Comparison of ENCODE assay signal across 29 mouse cellular contexts in genomic region chr5:91436563-91436962, GRCm38 (mm10). TPM values are rescaled to one million over a fixed set of nuclear protein-coding genes. Genes with fewer than 3 reads are reported as not detected.
DNase-seq lines count a peak whose midpoint lies in the region; ATAC-seq and TF ChIP-seq lines count a peak whose summit lies in the region.
"Had no signal": no experiment of that assay in that cellular context is flagged by ENCODE, and none has a peak within 500 bp of the region (broad histone marks: within the 10 kb centered on the region; RNA-seq: fewer than 3 reads in every experiment).

No protein-coding gene starts in this region.

- no peak overlapping the region for H3K9ac ChIP-seq in heart, embryonic 13.5 days
- H3K9ac ChIP-seq in limb, embryonic 14.5 days (ENCODE audit: low read depth, low read length, severe bottlenecking) = no peak overlapping the region
- H3K9ac ChIP-seq: forebrain, embryonic 15.5 days; intestine, embryonic 15.5 days; limb, embryonic 13.5 days; liver, embryonic 13.5 days; midbrain, embryonic 12.5 days had no signal

- peaks cover 12% of the 10 kb centered on the region; the same call in 1 of the 2 replicates for H3K4me1 ChIP-seq in heart, embryonic 13.5 days
- no peaks in the 10 kb centered on the region for H3K4me1 ChIP-seq in limb, embryonic 14.5 days (ENCODE audit: control insufficient read depth, insufficient read depth, low read length)
- no peaks in the 10 kb centered on the region for H3K4me1 ChIP-seq in limb, embryonic 10.5 days
- H3K4me1 ChIP-seq: forebrain, embryonic 15.5 days; hindbrain, embryonic 10.5 days; intestine, embryonic 15.5 days; limb, embryonic 13.5 days; liver, embryonic 13.5 days; midbrain, embryonic 12.5 days had no signal

- H3K36me3 ChIP-seq in heart, embryonic 13.5 days = no peaks in the 10 kb centered on the region
- no peaks in the 10 kb centered on the region for H3K36me3 ChIP-seq in limb, embryonic 14.5 days (ENCODE audit: control insufficient read depth, insufficient read depth, low read length)
- H3K36me3 ChIP-seq in limb, embryonic 10.5 days = no peaks in the 10 kb centered on the region
- H3K36me3 ChIP-seq: forebrain, embryonic 15.5 days; hindbrain, embryonic 10.5 days; intestine, embryonic 15.5 days; limb, embryonic 13.5 days; liver, embryonic 13.5 days; midbrain, embryonic 12.5 days had no signal

- WGBS in heart, embryonic 13.5 days = 44% methylated on average over 6 of the region's 6 CpGs
- 67% methylated on average over 6 of the region's 6 CpGs for WGBS in limb, embryonic 14.5 days
- 84% methylated on average over 6 of the region's 6 CpGs for WGBS in limb, embryonic 10.5 days

- H3K27me3 ChIP-seq in heart, embryonic 13.5 days (replicated peaks) = no peaks in the 10 kb centered on the region
- H3K27me3 ChIP-seq in limb, embryonic 14.5 days (ENCODE audit: control insufficient read depth, insufficient read depth, low read length) = no peaks in the 10 kb centered on the region
- H3K27me3 ChIP-seq in limb, embryonic 10.5 days (ENCODE audit: low read depth, poor library complexity, severe bottlenecking) = no peaks in the 10 kb centered on the region
- H3K27me3 ChIP-seq: forebrain, embryonic 15.5 days; intestine, embryonic 15.5 days; limb, embryonic 13.5 days; liver, embryonic 13.5 days; midbrain, embryonic 12.5 days; Patski had no signal

- peak overlapping the region; percentile 42 for H3K4me2 ChIP-seq in heart, embryonic 13.5 days
- no peak overlapping the region for H3K4me2 ChIP-seq in limb, embryonic 14.5 days (replicated peaks; ENCODE audit: low read depth, low read length, severe bottlenecking)
- H3K4me2 ChIP-seq: forebrain, embryonic 15.5 days; intestine, embryonic 15.5 days; limb, embryonic 13.5 days; liver, embryonic 13.5 days; midbrain, embryonic 12.5 days had no signal

- no peak for TF ChIP-seq POLR2A in limb, embryonic 14.5 days (IDR thresholded peaks at IDR 0.05; ENCODE audit: borderline replicate concordance, extremely low read depth, insufficient read depth, insufficient read length)

- H3K27ac ChIP-seq in heart, embryonic 13.5 days (replicated peaks) = no peak overlapping the region
- H3K27ac ChIP-seq in limb, embryonic 14.5 days (replicated peaks; ENCODE audit: low read depth, low read length) = no peak overlapping the region
- no peak overlapping the region for H3K27ac ChIP-seq in limb, embryonic 10.5 days
- H3K27ac ChIP-seq: forebrain, embryonic 15.5 days; gastrocnemius, adult 2 months; hindbrain, embryonic 10.5 days; intestine, embryonic 15.5 days; layer of hippocampus, adult 2 months; limb, embryonic 13.5 days; liver, embryonic 13.5 days; midbrain, embryonic 12.5 days; stomach, postnatal 0 days had no signal

- H3K9me3 ChIP-seq in heart, embryonic 13.5 days = no peaks in the 10 kb centered on the region
- H3K9me3 ChIP-seq in limb, embryonic 14.5 days (ENCODE audit: control insufficient read depth, low read length) = no peaks in the 10 kb centered on the region
- H3K9me3 ChIP-seq in limb, embryonic 10.5 days (replicated peaks) = no peaks in the 10 kb centered on the region
- H3K9me3 ChIP-seq: forebrain, embryonic 15.5 days; hindbrain, embryonic 10.5 days; intestine, embryonic 15.5 days; limb, embryonic 13.5 days; liver, embryonic 13.5 days; midbrain, embryonic 12.5 days had no signal

- no peak for DNase-seq in heart, postnatal 4 days
- DNase-seq in limb, embryonic 14.5 days (ENCODE audit: low spot score) = peak; percentile 13
- no peak for DNase-seq in limb, embryonic 10.5 days (ENCODE audit: low spot score)
- DNase-seq in NIH3T3 (ENCODE audit: low read depth) = peak; percentile 3
- DNase-seq in adrenal gland, postnatal 4 days (ENCODE audit: low spot score in 2 of 2) = no peak
- DNase-seq in layer of hippocampus, adult 8-10 months (ENCODE audit: low spot score in 2 of 2) = no peak
- DNase-seq: adrenal gland, adult 8-10 months; cerebellum, adult 9-10 months; gastrocnemius, adult 2 months; kidney, adult 8-10 months; kidney, postnatal 10 days; layer of hippocampus, postnatal 36 days; liver, embryonic 13.5 days; lung, adult 2 months; lung, postnatal 14 days; thymus, adult 2 months; thymus, postnatal 4 days had no signal

- no peak for ATAC-seq in heart, embryonic 13.5 days (ENCODE audit: extremely low read depth, insufficient number of reproducible peaks, low FRiP score, low TSS enrichment)
- no peak for ATAC-seq in limb, embryonic 14.5 days (ENCODE audit: low FRiP score, low read depth)
- ATAC-seq: activated CD4-positive, CD25-positive, alpha-beta regulatory T cell, adult 4 months; forebrain, embryonic 15.5 days; hindbrain, embryonic 16.5 days; intestine, embryonic 15.5 days; Patski had no signal

- no peak overlapping the region for H3K4me3 ChIP-seq in heart, embryonic 13.5 days
- no peak overlapping the region for H3K4me3 ChIP-seq in limb, embryonic 14.5 days (replicated peaks; ENCODE audit: low read length)
- no peak overlapping the region for H3K4me3 ChIP-seq in limb, embryonic 10.5 days
- H3K4me3 ChIP-seq: forebrain, embryonic 15.5 days; gastrocnemius, adult 2 months; hindbrain, embryonic 10.5 days; intestine, embryonic 15.5 days; layer of hippocampus, adult 2 months; limb, embryonic 13.5 days; liver, embryonic 13.5 days; midbrain, embryonic 12.5 days had no signal

RNA-seq across cellular contexts. Expression of gene Btc, which starts 33.8 kb away (rescaled TPM):
- 1.9 and 2.7 TPM in 2 replicates for polyA plus RNA-seq in heart, embryonic 13.5 days (2015; fragmentation: Nextera tagmentation; extraction: Ambion mirVana)
- total RNA-seq in heart, postnatal 4 days (2021) = 1 to 10 TPM; 3.0 to 3.1 TPM
- 2.5 and 3.0 TPM in 2 replicates for polyA plus RNA-seq in limb, embryonic 14.5 days (2012; rRNA removed)
- polyA plus RNA-seq in limb, embryonic 14.5 days (2014; fragmentation: Nextera tagmentation; extraction: Ambion mirVana) = 4.9 and 5.5 TPM in 2 replicates
- 0.05 TPM in 2 replicates for polyA plus RNA-seq in limb, embryonic 10.5 days (2016; fragmentation: Nextera tagmentation; extraction: Ambion mirVana)
- total RNA-seq in adrenal gland, postnatal 4 days (2021) = 1 to 10 TPM; 4.0 to 5.9 TPM
- total RNA-seq in layer of hippocampus, adult 8-10 months (2022) = under 1 TPM; 0.40 to 0.98 (median 0.58) TPM
- total RNA-seq: monocyte, adult 5-6 weeks had no signal
- polyA plus RNA-seq: midbrain, embryonic 12.5 days had no signal

Comparison
In these comparisons a context has a peak if more than half of its experiments do, and no peak if none do; other contexts are left out.
1. DNase-seq: peak in limb, embryonic 14.5 days (single experiment) and NIH3T3 (single experiment); none in heart, postnatal 4 days (single experiment), limb, embryonic 10.5 days (single experiment), adrenal gland, postnatal 4 days (0 of 2) and layer of hippocampus, adult 8-10 months (0 of 2).